Mouse (Mus musculus) small intestine, adult 2 months (tissue): ENCODE data around the gene Hadha.

Experiments used
- CTCF ChIP-seq: fragments of 200-500 bp; IDR thresholded peaks from 2 replicates; pipeline ENCODE4 v1.5.1; 2012; ENCODE audit warnings: low read depth, mild to moderate bottlenecking, control low read depth, inconsistent platforms, low read length, moderate library complexity, mixed read lengths; ENCODE audit not compliant: insufficient replicate concordance, insufficient read length; ENCODE audit errors: extremely low read depth
- POLR2A ChIP-seq: fragments of 200-500 bp; IDR thresholded peaks from 2 replicates; pipeline ENCODE4 v1.6.1; 2012; ENCODE audit warnings: low read depth, mild to moderate bottlenecking, control low read depth, inconsistent platforms, low read length, moderate library complexity

GRCm38 (mm10) chr5:30154013-30154412 is 949 bp downstream of the Hadha start:
- no peak for TF ChIP-seq POLR2A
- no peak for TF ChIP-seq CTCF
